Mouse (Mus musculus) erythroblast, adult 5-6 weeks (primary cell): ENCODE measurements around the gene Prdm15. TPM values are rescaled to one million over a fixed set of nuclear protein-coding genes. Genes with fewer than 3 reads are reported as not detected.

Experiments
- ATAC-seq: replicated peaks from 2 replicates; pipeline ENCODE4 v1.8.0; 2016; ENCODE audit warnings: moderate number of reproducible peaks, mild to moderate bottlenecking, moderate TSS enrichment, inconsistent platforms; ENCODE audit not compliant: poor library complexity, low FRiP score, severe bottlenecking
- total RNA-seq, 2 experiments: library from RNA; stranded (forward) in 1 of 2; stranded (reverse) in 1 of 2; fragments of 150-400 nt in 1 of 2; fragments of 200-764, 138-1000 nt in 1 of 2; gene quantifications; 2 replicates each; pipeline versions ENCODE4 v1.2.3 to v1.2.4; 2015 to 2017; ENCODE audit warnings: low replicate concordance in 2 of 2

Prdm15 gene
- total RNA-seq (2015; ENCODE audit: low replicate concordance), result 5.0 and 16.5 TPM in 2 replicates
- total RNA-seq (2017; ENCODE audit: low replicate concordance), result 2.3 and 3.6 TPM in 2 replicates

DNA sequence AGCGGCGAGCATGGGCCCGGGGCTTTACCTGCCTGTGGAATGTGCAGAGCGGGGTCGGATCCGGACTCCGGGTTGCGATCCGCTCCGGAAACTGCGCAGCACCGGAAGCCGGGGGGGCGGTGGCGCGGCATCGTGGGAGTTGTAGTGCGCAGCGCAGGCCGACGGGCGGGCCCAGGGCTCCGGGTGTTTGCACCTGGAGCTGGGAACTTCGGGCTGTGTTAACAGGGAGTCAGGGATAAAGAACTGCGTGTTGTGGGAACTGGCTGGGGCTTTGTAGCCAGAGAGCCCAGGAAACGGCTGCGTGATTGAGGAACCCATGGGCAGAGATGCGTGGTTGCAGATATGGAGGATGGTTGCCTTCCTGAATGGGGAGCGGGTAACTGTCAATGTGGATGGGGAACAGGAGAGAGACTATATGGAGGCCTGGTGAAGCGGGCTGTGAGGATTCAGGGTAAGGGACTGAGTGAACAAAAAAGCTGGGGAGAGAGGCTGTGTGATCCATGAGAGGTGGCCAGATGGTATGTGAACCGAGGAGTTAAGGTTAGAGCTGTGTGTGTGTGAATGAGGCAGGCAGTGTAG lies at the start of gene Prdm15:
TSS of gene Prdm15 (minus strand) at position 110 of the 579 bp plus-strand sequence.
- peak; percentile 66 for ATAC-seq

DNA sequence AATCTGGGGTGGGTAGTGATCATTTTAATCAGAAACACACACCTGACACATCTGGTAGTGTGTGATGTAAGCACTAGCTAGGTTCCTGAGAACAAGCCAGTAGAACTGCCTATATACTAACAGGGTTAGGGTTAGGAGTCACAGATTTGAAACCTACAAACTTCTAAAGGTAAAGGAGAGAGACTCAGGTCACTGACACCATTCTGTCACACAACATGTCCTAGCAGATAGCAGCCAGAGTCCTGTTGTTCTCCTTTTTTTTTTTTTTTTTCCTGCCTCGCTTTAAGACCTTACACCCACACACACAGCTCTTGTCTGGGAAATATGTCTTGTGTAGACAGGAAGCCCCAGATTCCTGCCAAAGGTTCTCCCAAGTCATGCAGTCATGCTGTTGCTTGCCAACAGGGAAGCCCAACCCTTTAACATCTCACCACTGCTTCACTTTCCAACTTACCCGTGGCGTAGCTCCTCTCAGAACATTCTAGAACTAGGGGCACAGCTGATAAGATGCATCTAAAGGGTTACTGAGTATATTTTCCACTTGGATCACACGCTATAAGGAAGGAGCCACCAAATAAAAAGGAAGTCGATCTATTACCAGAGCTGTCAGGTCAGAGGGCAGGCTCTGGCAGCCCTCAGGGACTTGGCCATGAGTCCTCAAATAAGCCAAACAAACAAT lies 45.8 kb upstream of the Prdm15 start:
- no peak for ATAC-seq

DNA sequence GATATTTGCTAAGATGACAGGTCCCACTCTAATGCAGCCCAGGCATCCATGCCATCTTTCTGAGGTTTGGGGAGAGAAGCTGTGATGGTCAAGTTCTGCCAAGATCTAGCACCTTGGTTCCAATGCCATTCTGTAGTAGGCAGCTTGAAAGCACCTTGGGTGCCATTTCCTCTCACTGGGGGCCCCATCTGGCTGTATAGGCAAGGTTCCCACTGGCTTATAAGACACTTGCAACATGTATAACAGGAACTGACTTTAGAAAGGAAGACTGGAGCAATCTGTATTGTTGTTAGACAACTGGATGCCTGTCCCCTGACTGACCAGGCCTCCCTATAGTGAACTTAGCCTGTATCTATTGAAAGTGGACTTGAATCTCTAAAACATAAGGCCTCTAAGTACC lies 36.1 kb upstream of the Prdm15 start:
- no peak for ATAC-seq

DNA sequence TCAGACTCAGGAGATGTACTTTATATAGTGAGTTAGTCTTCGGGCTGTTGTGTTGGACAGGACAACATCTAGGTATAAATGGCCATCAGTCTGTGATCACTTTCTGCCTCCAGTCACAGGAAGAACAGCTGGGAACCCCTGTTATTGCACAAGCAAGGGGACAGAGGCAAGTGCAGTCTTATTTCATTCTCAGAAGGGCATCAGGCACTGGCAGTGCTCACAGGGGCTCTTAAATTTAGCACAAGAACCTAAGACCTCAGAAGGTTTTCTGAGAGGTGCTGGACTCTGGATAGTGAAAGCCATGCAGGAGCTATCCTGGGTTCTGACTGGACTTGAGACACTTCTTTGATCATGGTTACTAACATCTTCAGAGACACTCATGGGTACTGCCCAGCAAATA lies 32.0 kb upstream of the Prdm15 start:
- no peak for ATAC-seq

- ATAC-seq, result no peak
These were observed 31.2 kb upstream of the Prdm15 start for GRCm38 (mm10) chr16:97882891-97883290.

GRCm38 (mm10) chr16:97879134-97879533 lies 27.5 kb upstream of the Prdm15 start:
- ATAC-seq, result peak; percentile 79

- no peak for ATAC-seq
These were observed 25.9 kb upstream of the Prdm15 start for GRCm38 (mm10) chr16:97877502-97877901.

DNA sequence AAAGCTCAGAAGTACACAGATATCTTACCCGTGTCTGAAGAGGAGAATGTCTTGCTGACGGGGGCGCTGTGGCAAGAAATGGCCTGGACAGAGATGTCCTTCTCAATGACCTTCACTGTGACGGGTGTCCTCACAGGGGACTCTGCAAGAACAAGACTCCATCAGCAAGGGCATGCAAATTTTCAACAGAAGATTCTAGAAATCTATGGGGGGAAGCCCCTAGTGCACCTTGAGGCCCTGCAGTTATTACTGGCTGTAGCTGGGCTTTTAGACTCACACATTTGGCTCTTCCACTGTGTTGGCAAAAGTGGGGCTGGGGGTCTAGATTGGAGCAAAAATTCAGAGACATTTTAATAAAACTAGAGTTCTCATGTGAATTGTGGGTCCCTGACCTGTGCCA lies 23.5 kb upstream of the Prdm15 start:
- ATAC-seq, result no peak

GRCm38 (mm10) chr16:97874376-97874775 lies 22.7 kb upstream of the Prdm15 start:
- ATAC-seq, result no peak

GRCm38 (mm10) chr16:97872657-97873056 lies 21.0 kb upstream of the Prdm15 start:
- ATAC-seq, result no peak

DNA sequence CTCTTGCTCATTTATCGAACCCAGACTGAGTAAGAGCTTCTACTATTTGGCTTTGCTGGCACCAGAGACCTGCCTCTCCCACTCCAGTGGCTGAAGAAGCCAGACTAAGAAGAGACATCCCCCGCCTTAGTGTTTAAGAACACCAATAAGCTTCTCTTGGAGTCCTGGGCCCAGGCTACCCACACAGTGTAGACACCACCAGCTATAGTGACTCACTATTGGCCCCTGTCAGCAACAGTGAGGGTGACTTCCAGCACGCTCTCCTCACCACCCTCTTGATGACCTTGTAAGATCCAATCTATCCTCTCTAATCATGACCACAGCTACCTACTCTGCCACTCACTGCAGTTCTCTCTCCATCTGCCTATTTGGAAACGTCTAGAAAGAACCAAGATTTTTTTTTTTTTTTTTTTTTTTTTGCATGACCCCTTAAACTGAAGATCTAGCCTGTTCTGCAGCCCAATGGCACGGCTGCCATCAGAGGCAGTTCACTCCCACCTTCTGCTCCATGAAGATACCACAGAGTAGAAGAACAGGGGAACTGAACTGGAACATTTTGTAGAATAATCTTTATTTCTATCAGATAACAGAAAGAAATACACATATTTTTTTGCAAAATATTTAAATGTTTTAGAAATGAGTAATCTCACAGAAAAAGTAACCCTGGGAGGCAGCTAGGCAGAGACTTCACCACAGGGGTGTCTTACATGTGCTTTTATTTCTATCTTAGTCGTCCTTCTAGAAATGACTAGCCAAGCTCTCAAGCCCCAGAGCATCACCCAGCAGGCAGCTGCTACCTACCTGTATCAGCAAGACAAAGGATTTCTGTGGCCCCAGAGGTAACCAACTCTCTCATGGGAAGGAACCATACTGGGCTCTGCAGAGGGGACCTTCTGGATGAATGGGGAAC lies 17.8 kb upstream of the Prdm15 start:
- ATAC-seq, result no peak

- no peak for ATAC-seq
These were observed 12.3 kb upstream of the Prdm15 start for GRCm38 (mm10) chr16:97863932-97864467.

GRCm38 (mm10) chr16:97856050-97856449 lies 4.4 kb upstream of the Prdm15 start:
- ATAC-seq, result no peak

GRCm38 (mm10) chr16:97851061-97851740 lies 449 bp downstream of the Prdm15 start:
- ATAC-seq, result peak; percentile 68

GRCm38 (mm10) chr16:97850667-97851060 lies 986 bp downstream of the Prdm15 start:
- ATAC-seq, result peak; percentile 26

DNA sequence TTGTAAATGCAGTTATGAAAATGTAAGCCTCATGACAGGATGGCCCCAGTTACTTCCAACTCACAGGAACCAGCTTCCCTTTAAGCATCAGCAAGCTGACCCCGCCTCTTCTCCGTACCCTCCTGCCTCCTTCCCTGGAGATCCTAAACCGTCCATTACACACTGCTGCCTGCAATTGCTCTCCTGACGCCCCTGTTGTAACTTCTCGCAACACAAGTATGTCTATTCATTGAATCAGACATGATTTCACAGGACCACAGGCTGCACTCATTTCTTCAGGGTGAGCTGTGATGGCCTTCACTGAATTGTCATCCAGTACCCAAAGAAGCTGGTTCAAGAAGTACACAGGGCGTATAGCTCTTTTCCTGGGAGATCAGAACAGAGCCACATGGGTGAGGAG lies 2.8 kb downstream of the Prdm15 start:
- no peak for ATAC-seq

DNA sequence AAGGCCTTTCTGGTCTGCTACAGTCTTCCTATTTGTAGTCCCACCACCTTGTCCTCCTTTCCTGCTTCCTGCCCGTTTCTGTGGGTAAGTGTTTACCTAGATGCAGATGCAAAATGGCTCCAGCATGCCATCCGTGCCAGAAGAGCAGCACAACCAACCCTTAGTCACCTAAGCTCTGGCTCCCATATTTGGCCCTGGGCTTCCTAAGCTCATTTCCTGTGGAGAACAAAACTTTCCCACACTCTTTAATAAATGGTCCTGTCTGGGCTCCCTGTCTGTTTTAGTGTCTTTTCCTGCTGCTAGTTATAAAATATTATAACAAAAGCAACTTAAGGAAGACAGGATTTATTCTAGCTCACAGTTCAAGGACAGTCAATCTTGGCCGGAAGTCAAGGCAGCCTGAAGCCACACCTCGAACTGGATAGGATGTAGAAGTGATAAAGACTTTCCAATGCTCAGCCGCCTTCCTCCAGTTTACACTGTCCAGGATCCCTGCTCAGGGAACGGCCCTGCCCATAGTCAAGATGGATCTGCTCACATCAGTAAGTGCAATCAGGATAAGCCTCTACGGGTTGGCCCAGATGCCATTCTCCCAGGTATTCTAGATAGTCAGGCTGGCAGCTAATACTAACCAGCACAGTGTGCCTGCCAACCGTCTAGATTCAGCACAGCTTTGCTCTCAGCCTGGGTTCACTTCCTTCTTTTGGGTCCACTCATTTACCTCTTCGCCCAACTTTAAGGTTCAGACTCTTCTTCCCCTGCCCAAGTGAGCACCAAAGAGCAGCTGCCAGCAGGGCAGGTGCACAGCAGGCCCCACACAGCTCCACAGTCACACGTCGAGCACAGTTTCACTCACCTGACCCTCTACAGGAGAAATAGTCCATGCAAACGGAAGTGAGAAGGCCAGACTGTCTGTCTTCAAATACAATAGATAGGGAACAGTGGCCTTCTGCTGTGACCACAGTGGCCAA lies 6.4 kb downstream of the Prdm15 start:
- no peak for ATAC-seq

DNA sequence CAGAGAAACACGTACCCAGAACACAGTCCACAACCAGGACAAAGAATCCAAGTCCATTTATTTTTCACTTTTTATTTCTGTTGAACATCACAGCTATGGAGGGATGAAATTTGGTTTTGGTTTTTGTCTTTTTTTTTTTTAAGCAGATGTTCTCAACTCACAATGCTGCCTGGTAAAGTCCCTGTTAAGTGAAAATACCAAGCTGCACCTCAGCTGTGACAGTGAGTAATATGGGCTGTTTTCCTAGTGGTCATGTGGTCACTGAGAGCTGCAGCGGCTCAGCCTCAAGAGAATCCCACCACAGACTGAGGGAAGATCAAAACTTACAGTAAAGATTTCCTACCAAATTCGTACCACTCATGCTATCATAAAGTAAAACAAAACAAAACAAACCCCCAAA lies 19.5 kb downstream of the Prdm15 start:
- no peak for ATAC-seq

DNA sequence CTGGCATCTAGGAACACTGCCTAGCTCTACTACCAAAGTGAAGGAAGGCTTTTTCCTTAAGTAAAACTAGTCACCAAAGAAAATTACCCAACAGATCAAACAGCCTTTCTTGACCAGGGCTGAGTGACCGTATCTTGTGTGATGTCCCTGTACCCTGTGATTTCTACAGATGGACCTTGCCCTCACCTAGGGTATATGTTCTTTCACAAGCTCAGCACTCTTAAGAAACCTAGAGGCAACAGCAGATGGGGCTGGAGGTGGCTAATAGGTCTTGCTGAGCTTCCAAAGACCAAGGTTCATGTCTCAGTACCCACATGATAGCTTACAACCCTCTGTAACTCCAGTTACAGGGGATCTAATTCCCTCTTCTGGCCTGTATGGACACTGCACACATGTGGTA lies 23.4 kb downstream of the Prdm15 start:
- ATAC-seq, result no peak
